Mouse (Mus musculus): Measurements from ENCODE around the gene Aph1a.

Aph1a gene

GRCm38 (mm10) chr3:95942749-95943148 is 49.0 kb downstream of the Aph1a start:
- no peaks in the 10 kb centered on the region for H3K27me3 ChIP-seq (ENCODE audit: control insufficient read depth, insufficient read depth, low read length, poor library complexity, severe bottlenecking)
- H3K36me3 ChIP-seq (ENCODE audit: control insufficient read depth, insufficient read depth, low read length, poor library complexity, severe bottlenecking) = peaks cover 4% of the 10 kb centered on the region
- DNase-seq (ENCODE audit: low read depth, low spot score) = no peak

GRCm38 (mm10) chr3:95943226-95943625 is 49.5 kb downstream of the Aph1a start:
- Histone ChIP-seq H3K27me3 (ENCODE audit: control insufficient read depth, insufficient read depth, low read length, poor library complexity, severe bottlenecking) (no peaks in the 10 kb centered on the region), H3K36me3 (ENCODE audit: control insufficient read depth, insufficient read depth, low read length, poor library complexity, severe bottlenecking) (peaks cover 4% of the 10 kb centered on the region)
- DNase-seq (ENCODE audit: low read depth, low spot score) = no peak

GRCm38 (mm10) chr3:95944742-95945141 is 51.0 kb downstream of the Aph1a start:
- no peak for DNase-seq (ENCODE audit: low read depth, low spot score)
- peaks cover 2% of the 10 kb centered on the region for H3K36me3 ChIP-seq (ENCODE audit: control insufficient read depth, insufficient read depth, low read length, poor library complexity, severe bottlenecking)
- no peaks in the 10 kb centered on the region for H3K27me3 ChIP-seq (ENCODE audit: control insufficient read depth, insufficient read depth, low read length, poor library complexity, severe bottlenecking)

GRCm38 (mm10) chr3:95945731-95946240 is 52.0 kb downstream of the Aph1a start:
- H3K36me3 ChIP-seq (ENCODE audit: control insufficient read depth, insufficient read depth, low read length, poor library complexity, severe bottlenecking) = peaks cover 2% of the 10 kb centered on the region
- DNase-seq (ENCODE audit: low read depth, low spot score) = no peak
- H3K27me3 ChIP-seq (ENCODE audit: control insufficient read depth, insufficient read depth, low read length, poor library complexity, severe bottlenecking) = no peaks in the 10 kb centered on the region
